30 mouse cellular contexts compared by ENCODE assay signal in the genomic region with DNA sequence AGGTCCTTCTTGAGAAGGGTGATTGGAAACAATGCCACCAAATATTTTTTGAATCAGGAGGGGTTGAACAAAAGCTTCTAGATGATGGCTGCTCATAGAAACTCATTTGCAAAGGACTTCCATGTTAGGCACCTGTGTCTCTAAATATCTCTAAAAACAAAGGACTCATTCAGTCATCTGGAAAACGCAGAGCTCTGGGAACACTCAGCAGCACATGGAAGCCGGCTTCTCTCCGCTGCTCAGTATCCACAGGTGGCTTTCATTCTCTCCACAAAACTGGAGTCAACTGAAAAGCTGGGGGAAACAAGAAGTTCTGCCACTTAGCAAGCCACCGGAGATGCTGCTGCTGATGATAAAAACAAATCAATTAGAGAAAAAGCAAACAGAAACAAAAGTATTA. TPM values are rescaled to one million over a fixed set of nuclear protein-coding genes. Genes with fewer than 3 reads are reported as not detected.
DNase-seq lines count a peak whose midpoint lies in the region; ATAC-seq and TF ChIP-seq lines count a peak whose summit lies in the region.
"Had no signal": no experiment of that assay in that cellular context is flagged by ENCODE, and none has a peak within 500 bp of the region (broad histone marks: within the 10 kb centered on the region; RNA-seq: fewer than 3 reads in every experiment).

No protein-coding gene starts in this region.

- H3K36me3 ChIP-seq in forebrain, embryonic 10.5 days (replicated peaks) = no peaks in the 10 kb centered on the region
- no peaks in the 10 kb centered on the region for H3K36me3 ChIP-seq in forebrain, postnatal 0 days (ENCODE audit: insufficient read depth)
- H3K36me3 ChIP-seq in embryonic facial prominence, embryonic 12.5 days = no peaks in the 10 kb centered on the region
- H3K36me3 ChIP-seq in limb, embryonic 10.5 days = no peaks in the 10 kb centered on the region
- H3K36me3 ChIP-seq: embryonic facial prominence, embryonic 13.5 days; G1E; heart, embryonic 10.5 days; heart, embryonic 13.5 days had no signal

- peaks cover 48% of the 10 kb centered on the region for H3K4me1 ChIP-seq in forebrain, embryonic 10.5 days
- no peaks in the 10 kb centered on the region for H3K4me1 ChIP-seq in forebrain, postnatal 0 days (ENCODE audit: insufficient read depth)
- peaks cover 26% of the 10 kb centered on the region for H3K4me1 ChIP-seq in embryonic facial prominence, embryonic 12.5 days
- H3K4me1 ChIP-seq in limb, embryonic 10.5 days = peaks cover 44% of the 10 kb centered on the region

- no peak overlapping the region for H3K4me3 ChIP-seq in forebrain, embryonic 10.5 days
- H3K4me3 ChIP-seq in forebrain, postnatal 0 days (ENCODE audit: low read depth, low read length) = no peak overlapping the region
- H3K4me3 ChIP-seq in embryonic facial prominence, embryonic 12.5 days = no peak overlapping the region
- no peak overlapping the region for H3K4me3 ChIP-seq in limb, embryonic 10.5 days
- H3K4me3 ChIP-seq: embryonic facial prominence, embryonic 13.5 days; heart, adult 2 months; heart, embryonic 10.5 days; heart, embryonic 13.5 days had no signal

- no peak overlapping the region for H3K4me2 ChIP-seq in forebrain, postnatal 0 days (ENCODE audit: low read depth)
- no peak overlapping the region for H3K4me2 ChIP-seq in embryonic facial prominence, embryonic 12.5 days (replicated peaks)
- H3K4me2 ChIP-seq: embryonic facial prominence, embryonic 13.5 days; heart, embryonic 13.5 days; hindbrain, embryonic 14.5 days had no signal

- H3K27me3 ChIP-seq in forebrain, embryonic 10.5 days (ENCODE audit: poor library complexity, severe bottlenecking) = no peaks in the 10 kb centered on the region
- H3K27me3 ChIP-seq in forebrain, postnatal 0 days (ENCODE audit: insufficient read depth, low read length) = no peaks in the 10 kb centered on the region
- H3K27me3 ChIP-seq in embryonic facial prominence, embryonic 12.5 days = no peaks in the 10 kb centered on the region
- H3K27me3 ChIP-seq in limb, embryonic 10.5 days (ENCODE audit: low read depth, poor library complexity, severe bottlenecking) = peaks cover 43% of the 10 kb centered on the region
- H3K27me3 ChIP-seq: CH12.LX; embryonic facial prominence, embryonic 13.5 days; heart, embryonic 13.5 days; Patski had no signal

- H3K9me3 ChIP-seq in forebrain, embryonic 10.5 days = no peaks in the 10 kb centered on the region
- H3K9me3 ChIP-seq in forebrain, postnatal 0 days (ENCODE audit: low read length) = no peaks in the 10 kb centered on the region
- H3K9me3 ChIP-seq in embryonic facial prominence, embryonic 12.5 days = no peaks in the 10 kb centered on the region
- no peaks in the 10 kb centered on the region for H3K9me3 ChIP-seq in limb, embryonic 10.5 days (replicated peaks)
- H3K9me3 ChIP-seq: embryonic facial prominence, embryonic 13.5 days; G1E; heart, embryonic 10.5 days; heart, embryonic 13.5 days had no signal

- no peak overlapping the region for H3K9ac ChIP-seq in forebrain, postnatal 0 days
- H3K9ac ChIP-seq in embryonic facial prominence, embryonic 12.5 days = no peak overlapping the region
- H3K9ac ChIP-seq: embryonic facial prominence, embryonic 13.5 days; heart, embryonic 13.5 days; hindbrain, embryonic 14.5 days had no signal

- 27% methylated on average over 4 of the region's 4 CpGs for WGBS in forebrain, embryonic 10.5 days
- 25% methylated on average over 4 of the region's 4 CpGs for WGBS in forebrain, postnatal 0 days
- whole genome bisulfite sequencing in embryonic facial prominence, embryonic 12.5 days = 12% methylated on average over 4 of the region's 4 CpGs
- 51% methylated on average over 4 of the region's 4 CpGs for WGBS in limb, embryonic 10.5 days

- ATAC-seq in forebrain, postnatal 0 days = no peak
- ATAC-seq in embryonic facial prominence, embryonic 12.5 days (ENCODE audit: insufficient number of reproducible peaks, insufficient read depth, low FRiP score, low TSS enrichment) = no peak
- ATAC-seq: forebrain, embryonic 14.5 days; hindbrain, postnatal 0 days; inflammation-experienced regulatory T-cells, adult 6 months; intestine, embryonic 16.5 days; Patski had no signal

- DNase-seq in forebrain, embryonic 10.5 days (ENCODE audit: extremely low spot score, low spot score) = no peak
- no peak for DNase-seq in forebrain, postnatal 0 days
- peak; percentile 14 for DNase-seq in embryo, embryonic 9.5 days (ENCODE audit: extremely low spot score)
- DNase-seq in limb, embryonic 10.5 days (ENCODE audit: low spot score) = peak; percentile 62
- DNase-seq in retina, embryonic 14.5 days (ENCODE audit: low spot score) = no peak
- no peak for DNase-seq in natural killer cell, adult 2 months (ENCODE audit: low spot score in 2 of 2)
- no peak for DNase-seq in cerebellum, adult 9-11 months
- DNase-seq: adrenal gland, postnatal 10 days; adrenal gland, postnatal 36 days; B cell, adult 2 months; cerebellum, adult 18-20 months; cerebellum, adult 9-10 months; cerebellum, postnatal 25 days; gastrocnemius, postnatal 10 days; gastrocnemius, postnatal 36 days; heart, adult 2 months; heart, postnatal 14 days; heart, postnatal 4 days had no signal

- no peak for TF ChIP-seq CTCF in forebrain, postnatal 0 days (IDR thresholded peaks at IDR 0.05; ENCODE audit: low read depth)

- peak overlapping the region; percentile 63; the same call in 1 of the 2 replicates for H3K27ac ChIP-seq in forebrain, embryonic 10.5 days
- no peak overlapping the region for H3K27ac ChIP-seq in forebrain, postnatal 0 days (ENCODE audit: low read depth, low read length)
- 0 out of 2 replicates have a peak overlapping the region, but pooled peaks have one; percentile 12 for H3K27ac ChIP-seq in embryonic facial prominence, embryonic 12.5 days
- peak overlapping the region; percentile 37; the same call in 1 of the 2 replicates for H3K27ac ChIP-seq in limb, embryonic 10.5 days
- H3K27ac ChIP-seq: embryonic facial prominence, embryonic 13.5 days; heart, adult 2 months; heart, embryonic 10.5 days; heart, embryonic 13.5 days; hindbrain, embryonic 14.5 days; hindbrain, postnatal 0 days had no signal

RNA-seq across cellular contexts. Expression of a gene that starts 27.2 kb away (rescaled TPM):
- polyA plus RNA-seq in forebrain, embryonic 10.5 days (2016; fragmentation: Nextera tagmentation; extraction: Ambion mirVana) = 254 and 258 TPM in 2 replicates
- 98.0 and 121 TPM in 2 replicates for total RNA-seq in forebrain, postnatal 0 days (2014; rRNA removed)
- polyA plus RNA-seq in forebrain, postnatal 0 days (2015; fragmentation: Nextera tagmentation; extraction: Ambion mirVana) = 432 and 544 TPM in 2 replicates
- 317 and 329 TPM in 2 replicates for polyA plus RNA-seq in embryonic facial prominence, embryonic 12.5 days (2016; fragmentation: Nextera tagmentation; extraction: Ambion mirVana)
- polyA plus RNA-seq in limb, embryonic 10.5 days (2016; fragmentation: Nextera tagmentation; extraction: Ambion mirVana) = 206 and 229 TPM in 2 replicates

RNA-seq across cellular contexts. Expression of a gene that starts 28.0 kb away (rescaled TPM):
- polyA plus RNA-seq in forebrain, embryonic 10.5 days (2016; fragmentation: Nextera tagmentation; extraction: Ambion mirVana) = 14.6 and 15.5 TPM in 2 replicates
- total RNA-seq in forebrain, postnatal 0 days (2014; rRNA removed) = 24.3 and 30.3 TPM in 2 replicates
- polyA plus RNA-seq in forebrain, postnatal 0 days (2015; fragmentation: Nextera tagmentation; extraction: Ambion mirVana) = 24.3 and 27.2 TPM in 2 replicates
- 130 and 133 TPM in 2 replicates for polyA plus RNA-seq in embryonic facial prominence, embryonic 12.5 days (2016; fragmentation: Nextera tagmentation; extraction: Ambion mirVana)
- polyA plus RNA-seq in limb, embryonic 10.5 days (2016; fragmentation: Nextera tagmentation; extraction: Ambion mirVana) = 9.5 and 19.7 TPM in 2 replicates

Comparison
In these comparisons a context has a peak if more than half of its experiments do, and no peak if none do; other contexts are left out.
1. DNase-seq: peak in embryo, embryonic 9.5 days (single experiment) and limb, embryonic 10.5 days (single experiment); none in forebrain, embryonic 10.5 days (single experiment), forebrain, postnatal 0 days (single experiment), retina, embryonic 14.5 days (single experiment), natural killer cell, adult 2 months (0 of 2) and cerebellum, adult 9-11 months (single experiment).